Mouse (Mus musculus): ENCODE measurements around the gene Atp2a1.

Gene Atp2a1

DNA sequence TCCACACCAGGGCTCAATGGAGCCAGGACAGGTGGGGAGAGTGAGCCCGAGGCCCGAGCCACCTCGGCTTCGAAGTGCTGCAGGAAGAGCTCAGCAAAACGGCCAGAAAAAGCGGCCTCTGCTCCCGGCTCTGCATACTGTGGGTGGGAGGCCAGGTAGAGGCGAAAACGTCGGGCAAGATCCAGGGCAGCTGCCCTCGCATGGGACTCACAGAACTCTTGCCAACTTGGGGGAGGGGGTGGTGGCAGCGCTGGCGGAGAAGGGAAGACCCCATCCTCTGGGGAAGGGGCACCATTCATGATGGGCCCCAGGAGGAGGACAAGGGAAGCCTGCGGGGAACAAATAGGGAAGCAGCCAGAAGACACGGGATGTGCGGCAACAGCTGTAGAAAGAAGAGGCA is 9.8 kb upstream of the Atp2a1 start:
- DNase-seq (ENCODE audit: low read depth, low spot score) = no peak

DNA sequence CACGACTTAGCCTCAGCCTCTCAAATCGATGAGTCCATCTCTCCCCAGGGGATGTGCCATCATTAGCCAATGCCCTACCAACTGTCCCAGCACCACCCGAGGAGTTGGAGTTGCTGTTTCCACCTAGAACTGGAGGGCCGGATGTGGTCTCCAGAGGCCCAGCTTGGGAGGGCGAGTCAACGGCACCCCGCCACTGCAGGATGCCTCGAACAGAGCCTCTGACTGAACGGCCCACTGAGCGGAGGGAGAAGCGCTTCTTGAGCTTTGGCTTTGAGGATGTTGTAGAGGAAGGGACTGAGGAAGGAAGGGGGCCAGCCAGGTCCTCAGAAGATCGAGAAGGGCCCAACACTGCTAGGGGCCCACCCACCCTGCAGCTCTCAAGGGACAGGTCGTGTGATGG is 9.4 kb upstream of the Atp2a1 start:
- DNase-seq (ENCODE audit: low read depth, low spot score) = no peak

GRCm38 (mm10) chr7:126471853-126472252 is 8.9 kb upstream of the Atp2a1 start:
- no peak for DNase-seq (ENCODE audit: low read depth, low spot score)

DNA sequence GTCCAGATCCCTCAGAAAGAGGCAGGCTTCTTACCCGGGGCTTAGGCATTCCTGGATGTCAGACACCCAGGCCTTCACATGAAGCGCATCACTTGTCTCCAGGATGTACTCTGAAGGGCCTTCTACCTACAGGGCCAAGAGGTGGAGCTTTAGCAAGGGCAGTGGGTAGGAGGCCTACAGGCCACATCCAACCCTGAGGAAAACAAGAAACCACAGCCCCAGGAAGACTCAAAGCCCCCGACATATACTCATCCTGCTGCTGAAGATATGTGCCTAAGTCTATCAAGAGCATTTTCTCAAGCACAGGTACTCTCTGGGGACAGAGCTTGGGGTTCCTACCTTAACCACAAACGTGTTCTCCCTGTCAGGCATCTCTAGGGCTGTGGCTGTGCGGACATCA is 8.5 kb upstream of the Atp2a1 start:
- no peak for DNase-seq (ENCODE audit: low read depth, low spot score)

- no peak for DNase-seq (ENCODE audit: low read depth, low spot score)
Observed at GRCm38 (mm10) chr7:126470077-126470476, 7.2 kb upstream of the Atp2a1 start.

DNA sequence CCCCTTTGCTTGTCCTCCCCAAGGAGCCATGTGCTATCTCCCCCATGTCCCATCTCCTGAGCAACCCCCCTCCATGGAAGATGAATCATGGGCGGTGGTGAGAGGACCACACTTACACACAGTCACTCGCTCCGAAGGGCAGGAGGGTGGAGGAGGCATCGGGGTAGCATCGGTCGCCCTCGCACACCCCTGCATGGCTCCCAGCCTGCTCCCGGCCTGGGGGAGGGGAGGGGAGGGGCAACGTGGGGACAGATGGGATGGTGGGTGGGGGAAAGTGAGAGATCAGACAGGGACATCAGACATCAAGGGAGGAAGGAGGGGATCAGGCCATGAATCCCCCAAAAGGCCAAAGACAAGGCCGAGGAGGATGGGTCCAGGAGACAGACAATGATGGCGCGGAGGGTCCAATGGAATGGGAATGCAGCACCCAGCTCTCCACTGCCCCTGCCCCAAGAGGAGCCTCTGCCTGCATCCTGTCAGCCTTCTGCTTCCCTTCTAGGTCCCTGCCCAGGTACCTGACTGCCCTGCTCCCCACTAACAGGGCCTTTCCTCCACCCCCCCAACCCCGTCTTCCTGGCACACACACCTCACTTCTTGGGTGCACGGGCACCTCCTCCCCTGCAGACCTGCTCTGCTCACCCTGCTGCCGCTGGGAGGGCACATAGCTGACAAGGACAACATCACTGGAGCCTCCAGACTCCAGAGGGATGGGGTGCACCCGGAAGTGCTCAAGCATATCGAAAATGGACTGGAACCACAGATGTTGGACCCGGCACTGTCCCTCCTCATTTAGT is 5.1 kb upstream of the Atp2a1 start:
- no peak for DNase-seq (ENCODE audit: low read depth, low spot score)

GRCm38 (mm10) chr7:126467271-126467670 is 4.4 kb upstream of the Atp2a1 start:
- no peak for DNase-seq (ENCODE audit: low read depth, low spot score)

DNA sequence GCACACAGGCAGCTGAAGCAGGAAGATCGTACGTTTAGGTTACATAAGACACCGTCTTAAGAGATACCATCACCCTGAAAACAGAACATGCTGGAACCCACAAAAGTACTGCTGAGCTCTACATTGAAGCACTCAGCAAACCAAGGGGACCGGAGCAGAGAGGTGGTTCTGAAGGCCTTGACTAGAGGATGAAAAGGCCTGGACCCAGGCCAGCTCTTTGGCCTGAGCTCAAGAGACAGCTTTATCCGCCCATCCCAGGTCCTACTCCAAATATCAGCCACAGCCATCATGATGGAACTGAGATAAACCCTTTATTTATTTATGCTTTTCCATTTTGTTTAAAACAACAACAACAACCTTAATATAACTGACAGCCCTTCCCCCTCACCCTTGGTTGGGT is 3.8 kb upstream of the Atp2a1 start:
- no peak for DNase-seq (ENCODE audit: low read depth, low spot score)

- no peak for DNase-seq (ENCODE audit: low read depth, low spot score)
Observed at GRCm38 (mm10) chr7:126466116-126466515, 3.2 kb upstream of the Atp2a1 start.

DNA sequence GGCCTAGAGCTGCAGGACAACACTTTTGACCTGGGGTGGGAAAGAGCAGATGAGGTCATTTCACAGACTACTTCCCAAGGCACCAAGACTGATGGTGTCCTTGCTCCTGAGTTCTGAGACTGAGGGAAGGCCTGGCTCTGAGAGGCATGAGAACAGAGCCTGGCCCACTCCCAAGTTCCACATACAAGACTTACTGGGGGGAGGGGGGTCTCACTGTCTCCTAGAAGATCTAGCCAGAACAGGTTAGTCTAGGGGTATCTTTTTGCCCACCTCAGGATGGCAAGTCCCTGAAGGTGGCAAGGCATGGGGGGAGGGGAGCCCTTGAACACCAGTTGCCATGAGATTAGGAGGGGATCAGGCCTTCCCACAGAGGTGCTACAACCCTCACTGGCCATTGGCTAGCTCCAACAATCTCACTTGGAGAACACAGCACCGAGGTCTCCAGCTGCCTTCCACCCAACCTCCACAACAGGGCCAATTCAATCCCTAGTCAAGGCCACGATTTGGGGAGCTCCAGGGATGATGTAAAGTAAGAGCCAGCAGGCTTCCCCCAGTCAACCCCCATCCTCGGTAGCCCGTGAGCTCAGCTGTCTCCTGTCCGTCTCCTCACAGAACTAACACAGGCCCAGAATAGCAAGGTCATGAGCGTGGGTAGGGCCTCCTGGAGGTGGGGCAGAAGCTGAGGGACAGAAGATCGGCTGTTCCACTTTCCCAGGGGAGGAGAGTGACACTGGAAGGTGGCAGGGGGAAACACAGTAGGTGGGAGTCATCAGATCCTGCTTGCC is 2.5 kb upstream of the Atp2a1 start:
- DNase-seq (ENCODE audit: low read depth, low spot score) = no peak

DNA sequence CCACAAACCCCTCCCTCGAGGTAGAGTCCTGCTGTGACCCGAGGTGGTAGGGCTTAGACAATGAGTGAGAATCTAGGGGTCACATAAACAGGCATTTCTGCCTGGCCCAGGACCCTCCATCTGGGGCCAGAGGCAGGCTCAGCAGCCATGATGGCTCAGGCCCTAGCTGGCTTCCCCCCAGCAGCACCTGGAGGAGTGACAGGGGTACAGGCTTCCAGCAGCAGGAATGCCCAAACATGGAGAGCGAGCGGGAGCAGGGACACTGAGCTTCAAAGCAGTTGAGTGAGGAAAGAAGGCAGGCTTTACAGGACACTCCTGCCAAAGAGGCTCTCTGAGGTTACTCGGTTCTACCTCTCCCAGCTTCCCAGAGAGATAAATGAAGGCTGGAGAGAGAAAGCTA is 1.9 kb upstream of the Atp2a1 start:
- no peak for DNase-seq (ENCODE audit: low read depth, low spot score)

DNA sequence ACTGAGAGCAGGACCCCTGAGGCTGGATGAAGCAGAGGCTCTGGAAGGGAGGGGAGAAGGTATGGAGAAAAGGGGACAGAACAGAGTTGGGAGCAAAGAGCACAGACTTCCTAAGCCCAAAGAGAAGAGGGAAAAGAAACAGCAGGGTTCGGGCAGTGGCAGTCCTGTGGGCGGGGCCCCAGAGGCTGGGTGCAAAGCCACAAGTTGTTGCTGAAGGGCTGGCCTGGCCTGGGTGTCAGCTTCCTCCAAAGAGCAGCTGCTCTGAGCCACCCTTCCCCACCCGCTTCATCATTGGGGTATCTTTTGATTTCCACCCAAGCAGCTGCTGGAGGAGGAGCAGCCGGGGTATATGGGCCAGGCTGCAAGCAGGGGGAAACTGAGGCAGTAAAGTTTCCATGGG is 1.2 kb upstream of the Atp2a1 start:
- DNase-seq (ENCODE audit: low read depth, low spot score) = no peak

DNA sequence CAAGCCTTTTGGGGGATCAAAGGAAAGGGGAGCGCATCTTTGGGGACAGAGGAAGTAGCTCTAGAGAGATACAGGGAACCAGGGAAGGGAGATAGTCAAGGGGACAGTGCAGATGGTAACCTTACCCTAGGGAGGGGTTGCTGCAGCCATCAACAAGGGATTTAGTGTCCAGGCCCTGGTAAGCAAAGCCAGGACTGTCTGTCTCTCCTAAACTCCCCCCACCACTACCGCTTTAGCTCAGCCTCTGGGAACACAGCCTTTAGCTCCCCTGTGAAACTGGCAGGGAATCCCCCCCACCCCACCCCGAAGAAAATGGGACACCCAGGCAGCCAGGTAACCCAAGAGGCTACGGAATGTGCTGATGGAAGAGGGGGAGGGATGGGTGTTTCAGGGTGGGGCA is 639 bp upstream of the Atp2a1 start:
- DNase-seq (ENCODE audit: low read depth, low spot score) = no peak

DNA sequence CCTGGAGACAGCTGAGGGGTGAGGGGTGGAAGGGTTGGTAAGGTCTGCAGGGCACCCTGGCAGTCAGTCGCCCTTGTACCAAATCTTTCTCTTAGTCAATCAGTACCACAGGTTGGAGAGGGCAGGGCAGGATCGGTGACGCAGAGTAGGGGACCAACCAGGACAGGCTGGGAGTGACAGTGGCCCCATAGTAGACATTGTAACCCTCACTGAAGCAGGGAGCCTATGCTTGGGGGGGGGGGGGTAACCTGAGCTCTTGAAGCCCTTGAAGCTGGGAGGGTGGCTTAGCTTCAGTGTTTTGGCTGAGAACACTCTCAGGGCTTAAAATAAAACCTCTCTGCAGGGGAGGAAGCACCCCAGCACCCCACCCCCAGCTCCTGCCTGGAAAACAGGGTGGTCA is 1.3 kb downstream of the Atp2a1 start:
- DNase-seq (ENCODE audit: low read depth, low spot score) = no peak

DNA sequence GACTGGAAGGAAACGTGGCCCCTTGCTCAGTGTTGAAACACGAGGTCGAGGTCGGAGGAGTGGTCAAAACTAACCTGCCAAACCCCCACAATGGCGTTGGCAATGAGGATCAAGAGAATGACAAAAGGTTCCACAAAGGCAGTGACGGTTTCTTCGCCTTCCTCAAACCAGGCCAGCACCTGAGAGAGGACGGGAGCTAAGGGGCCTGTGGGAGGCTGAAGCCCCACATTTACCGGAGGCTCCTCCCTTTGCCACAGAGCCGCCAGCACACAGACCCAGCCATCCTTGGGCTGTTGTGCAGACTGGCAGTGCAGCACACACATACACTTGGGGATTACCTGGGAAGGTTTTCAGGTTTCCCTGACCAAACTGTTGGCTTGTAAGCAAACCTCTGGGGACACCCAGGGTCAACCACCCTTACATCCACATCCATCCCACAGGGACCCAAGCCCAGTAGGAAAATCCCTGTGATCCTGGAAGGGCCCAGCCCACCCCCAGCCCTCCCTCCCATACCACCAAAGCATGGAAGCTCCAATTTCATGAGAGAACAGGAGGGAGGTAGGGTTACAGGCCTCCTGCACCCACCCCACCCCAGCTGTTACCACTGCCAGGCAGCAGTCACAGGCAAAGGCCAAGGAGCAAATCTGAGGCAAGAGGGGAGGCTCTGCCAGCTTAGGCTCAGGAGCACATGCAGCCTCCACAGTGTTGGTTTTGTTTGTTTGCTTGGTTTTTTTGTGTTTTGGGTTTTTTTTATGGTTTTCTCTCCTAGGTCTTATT is 2.1 kb downstream of the Atp2a1 start:
- no peak for DNase-seq (ENCODE audit: low read depth, low spot score)

DNA sequence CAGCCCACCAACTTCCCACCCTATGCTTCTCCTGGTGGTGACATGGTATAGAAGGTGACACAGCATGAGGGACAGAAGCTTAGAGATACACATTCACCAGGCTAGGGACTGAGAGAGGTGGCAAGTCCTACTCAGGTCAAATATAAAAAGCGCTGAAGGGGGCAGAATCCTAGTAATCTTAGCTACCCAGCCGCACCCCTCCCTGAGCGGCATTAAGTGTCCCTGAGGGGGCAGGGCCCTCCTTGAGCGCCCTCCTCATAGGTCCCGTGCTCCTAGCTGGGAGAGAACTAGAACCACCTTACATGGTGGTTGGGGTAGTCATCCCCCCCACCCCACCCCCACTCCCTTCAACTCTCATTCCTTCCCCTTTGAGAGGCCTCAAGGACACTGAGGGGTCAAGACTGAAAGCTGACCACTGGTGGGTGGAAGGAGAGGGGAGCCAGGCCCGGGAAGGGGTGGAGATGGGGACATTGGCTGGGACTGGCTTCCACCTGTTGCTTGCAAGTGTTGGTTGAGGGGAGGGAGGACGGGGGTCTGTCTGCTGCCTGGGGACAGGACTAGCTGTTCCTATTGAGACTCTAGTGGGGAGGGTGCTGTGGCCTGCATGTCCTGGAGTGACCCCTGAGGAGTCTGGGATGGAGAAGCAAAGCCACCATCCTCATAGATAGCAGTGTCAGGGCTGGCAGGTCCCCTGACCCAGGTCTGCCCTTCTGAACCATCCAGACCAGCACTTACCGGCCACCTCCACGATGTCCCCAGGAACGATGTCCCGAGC is 3.9 kb downstream of the Atp2a1 start:
- DNase-seq (ENCODE audit: low read depth, low spot score) = no peak

GRCm38 (mm10) chr7:126458225-126458624 is 4.7 kb downstream of the Atp2a1 start:
- DNase-seq (ENCODE audit: low read depth, low spot score) = no peak

DNA sequence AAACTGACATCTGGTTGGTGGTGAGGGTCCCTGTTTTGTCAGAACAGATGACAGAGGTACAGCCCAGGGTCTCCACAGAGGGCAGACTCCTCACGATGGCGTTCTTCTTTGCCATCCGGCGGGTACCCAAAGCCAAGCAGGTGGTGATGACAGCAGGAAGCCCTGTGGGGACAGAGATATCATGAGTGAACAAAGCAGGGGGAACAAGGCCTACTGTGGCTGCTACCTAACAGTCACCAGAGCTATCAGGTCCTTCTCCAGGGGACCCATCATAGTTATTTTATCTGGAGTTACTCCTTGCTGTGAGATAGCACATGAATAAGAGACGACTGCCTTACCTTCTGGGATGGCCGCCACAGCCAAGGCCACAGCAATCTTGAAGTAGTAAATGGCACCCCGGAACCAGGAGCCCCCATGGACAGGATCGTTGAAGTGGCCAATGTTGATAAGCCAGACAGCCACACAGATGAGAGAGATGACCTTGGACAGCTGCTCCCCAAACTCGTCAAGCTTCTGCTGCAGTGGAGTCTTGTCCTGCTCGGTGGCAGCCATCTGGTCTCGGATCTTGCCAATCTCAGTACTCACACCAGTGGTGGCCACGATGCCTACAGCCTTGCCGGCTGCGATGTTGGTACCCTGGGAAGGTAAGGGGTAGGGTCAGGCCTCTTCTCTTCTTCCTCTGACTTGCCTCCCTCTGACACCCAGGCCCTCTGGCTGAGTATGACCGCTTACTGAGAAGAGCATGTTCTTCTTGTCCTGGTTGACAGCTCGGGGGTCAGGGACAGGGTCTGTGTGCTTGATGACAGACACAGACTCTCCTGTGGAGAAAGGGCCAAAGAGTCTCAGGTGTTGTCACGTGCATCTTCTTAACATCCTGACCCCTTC is 6.3 kb downstream of the Atp2a1 start:
- DNase-seq (ENCODE audit: low read depth, low spot score) = no peak

- DNase-seq (ENCODE audit: low read depth, low spot score) = no peak
Observed at GRCm38 (mm10) chr7:126455242-126455641, 7.7 kb downstream of the Atp2a1 start.

DNA sequence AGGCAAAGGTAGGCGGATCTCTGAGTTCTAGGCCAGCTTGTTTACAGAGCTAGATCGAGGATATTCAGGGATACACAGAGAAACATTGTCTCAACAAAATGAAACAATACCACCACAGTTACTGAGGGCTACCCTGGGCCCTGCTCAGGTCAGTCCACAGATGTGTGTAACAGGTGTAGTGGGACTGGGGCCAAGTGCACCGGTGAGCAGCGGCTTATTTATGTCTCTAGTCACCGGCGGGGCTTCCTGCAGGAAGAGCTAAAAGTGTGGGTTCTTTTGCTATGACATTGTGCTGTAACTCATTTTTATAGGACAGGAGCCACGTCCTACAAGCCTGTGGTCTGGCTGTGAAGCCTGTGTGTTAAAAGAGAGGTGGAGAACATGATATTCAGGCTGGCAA is 9.0 kb downstream of the Atp2a1 start:
- no peak for DNase-seq (ENCODE audit: low read depth, low spot score)

DNA sequence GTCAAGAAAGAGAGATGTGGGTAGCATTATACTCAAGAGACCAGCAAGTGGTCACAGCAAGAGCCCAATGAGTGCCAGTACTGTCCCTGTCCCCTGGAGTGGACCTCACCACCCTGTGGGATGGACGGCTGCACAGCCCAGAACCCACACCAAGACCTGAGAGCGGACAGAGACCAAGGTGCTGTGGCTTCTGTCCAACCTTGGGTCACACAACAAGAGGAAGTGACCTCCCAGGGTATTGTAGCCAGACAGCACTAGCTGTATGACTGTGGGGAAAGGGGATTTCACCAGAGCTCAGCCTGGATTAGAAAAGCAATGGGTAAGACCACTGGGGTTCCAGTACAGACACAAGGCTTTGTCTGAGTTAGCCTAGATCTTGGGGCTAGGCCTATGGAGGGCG is 10.7 kb downstream of the Atp2a1 start:
- no peak for DNase-seq (ENCODE audit: low read depth, low spot score)
